Mouse (Mus musculus) small intestine, adult 2 months (tissue): Measurements from ENCODE around the gene Akr1cl.

ENCODE experiments used
- CTCF ChIP-seq: fragments of 200-500 bp; IDR thresholded peaks from 2 replicates; pipeline ENCODE4 v1.5.1; 2012; ENCODE audit warnings: low read depth, mild to moderate bottlenecking, control low read depth, inconsistent platforms, low read length, moderate library complexity, mixed read lengths; ENCODE audit not compliant: insufficient replicate concordance, insufficient read length; ENCODE audit errors: extremely low read depth
- POLR2A ChIP-seq: fragments of 200-500 bp; IDR thresholded peaks from 2 replicates; pipeline ENCODE4 v1.6.1; 2012; ENCODE audit warnings: low read depth, mild to moderate bottlenecking, control low read depth, inconsistent platforms, low read length, moderate library complexity

DNA sequence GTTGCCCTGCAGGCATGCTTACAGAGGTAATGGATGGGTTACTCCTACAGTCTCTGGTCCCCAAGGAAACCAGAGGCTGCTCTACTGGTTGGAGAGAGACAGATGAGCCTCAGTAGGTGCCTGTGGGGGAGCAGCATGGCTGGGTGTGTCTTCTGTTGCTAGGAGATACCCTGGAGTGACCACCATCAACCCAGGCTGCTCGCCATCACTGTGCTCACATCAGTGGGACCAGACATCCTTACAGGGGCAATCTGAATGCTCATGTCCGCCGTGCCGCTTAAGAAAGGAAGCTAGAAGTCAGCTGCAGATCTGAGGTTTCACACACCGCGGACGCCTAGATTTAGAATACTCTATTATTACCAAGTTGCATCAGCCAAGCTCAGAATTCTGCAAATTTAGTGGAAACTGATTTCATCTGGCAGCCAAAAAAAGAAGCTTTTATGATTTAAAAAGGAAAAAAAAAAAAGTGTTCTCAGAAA lies 54.2 kb downstream of the Akr1cl start:
- TF ChIP-seq POLR2A (no peak), CTCF (no peak)
